Mouse (Mus musculus) lung, postnatal 0 days (tissue): ENCODE results near the gene Csnk1d.

ENCODE experiments used
- CTCF ChIP-seq: IDR thresholded peaks from 2 replicates; pipeline ENCODE4 v1.5.1; 2016; ENCODE audit warnings: antibody characterized with exemption, mild to moderate bottlenecking
- EP300 ChIP-seq: IDR thresholded peaks from 2 replicates; pipeline ENCODE4 v1.6.1; 2016; ENCODE audit warnings: antibody characterized with exemption, mild to moderate bottlenecking, control low read depth

DNA sequence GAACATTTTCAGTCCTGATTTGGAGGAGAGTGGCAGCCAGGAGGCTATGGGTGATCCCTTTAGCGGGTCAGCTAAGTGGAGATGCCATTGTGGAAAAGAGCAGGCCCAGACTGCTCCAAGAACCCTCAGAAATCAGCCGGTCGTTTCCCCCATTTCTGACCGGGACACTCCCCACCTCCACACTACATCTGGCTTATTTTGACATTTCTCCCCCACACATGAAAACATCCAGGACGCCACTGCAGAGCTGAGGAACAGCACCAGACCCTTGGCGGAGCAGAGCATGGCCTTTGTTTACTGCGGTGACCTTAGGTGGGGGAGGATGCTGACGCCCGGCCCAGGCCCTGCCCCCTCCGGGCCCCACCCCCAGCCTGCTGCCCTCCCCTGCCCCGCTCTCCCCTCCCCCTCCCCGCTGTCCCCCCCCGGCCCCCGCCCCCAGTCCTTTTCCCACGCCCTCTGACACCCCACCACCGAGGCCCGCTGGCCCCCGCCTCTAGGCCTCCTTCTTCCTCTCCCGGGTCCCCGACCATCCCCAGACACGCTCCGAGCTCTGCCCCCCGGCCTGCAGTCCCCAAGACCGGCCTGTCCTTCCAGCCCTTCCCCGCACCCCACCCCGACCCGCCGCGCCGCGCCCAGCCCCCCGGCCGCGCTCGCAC is 876 bp downstream of the Csnk1d start:
- no peak for TF ChIP-seq CTCF
- no peak for TF ChIP-seq EP300
